Mouse (Mus musculus): ENCODE data around the gene Tigd2. TPM values are rescaled to one million over a fixed set of nuclear protein-coding genes. Genes with fewer than 3 reads are reported as not detected.

The Tigd2 gene
- polyA plus RNA-seq, 1 experiment from 2014 or later: 11.7 TPM

DNA sequence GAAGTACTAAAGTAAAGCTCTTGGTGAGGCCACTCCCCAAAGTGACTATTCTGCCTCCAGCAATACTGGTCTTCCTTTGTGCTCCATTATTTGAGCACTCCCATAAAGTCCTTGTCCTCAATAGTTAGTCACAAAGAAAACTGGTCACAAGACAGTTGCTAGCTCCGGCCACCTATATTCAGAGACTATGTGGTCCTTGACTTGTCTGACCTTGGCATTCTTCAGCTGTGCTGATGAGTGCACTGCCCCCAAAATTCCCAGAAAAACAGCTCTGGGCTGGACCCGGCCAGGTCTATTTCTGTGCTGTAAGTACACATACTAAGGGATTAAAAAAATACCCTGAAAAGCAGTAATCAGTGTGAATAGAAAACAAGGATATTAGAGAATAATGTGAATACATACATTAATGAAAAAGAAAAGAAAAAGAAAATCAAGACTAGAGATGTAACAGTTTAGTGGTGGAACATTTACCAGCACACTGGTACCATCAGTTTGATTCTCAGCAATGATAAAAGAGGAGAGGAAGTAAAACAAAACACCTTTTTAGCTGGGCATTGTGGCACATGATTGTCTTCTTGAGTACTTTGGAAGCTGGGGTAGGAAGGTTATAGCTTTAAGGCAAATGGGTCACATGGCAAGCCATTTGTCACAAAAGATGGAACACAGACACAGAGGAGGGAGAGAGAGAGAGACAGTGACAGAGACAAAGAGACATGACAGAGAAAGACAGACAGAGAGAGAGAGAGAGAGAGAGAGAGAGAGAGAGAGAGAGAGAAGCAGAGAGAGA lies 12.6 kb upstream of the Tigd2 start:
- DNase-seq (ENCODE audit: low spot score): no peak
- 38% methylated on average over 2 of the region's 2 CpGs for WGBS
- H3K27ac ChIP-seq: peak overlapping the region; percentile 64; the same call in 1 of the 2 replicates
- no peaks in the 10 kb centered on the region for H3K9me3 ChIP-seq
- H3K4me3 ChIP-seq: no peak overlapping the region
- H3K4me1 ChIP-seq: peaks cover 13% of the 10 kb centered on the region
- no peaks in the 10 kb centered on the region for H3K27me3 ChIP-seq (ENCODE audit: insufficient read depth, poor library complexity, severe bottlenecking)
- H3K36me3 ChIP-seq: no peaks in the 10 kb centered on the region

- peaks cover 13% of the 10 kb centered on the region for H3K4me1 ChIP-seq
- no peak overlapping the region for H3K27ac ChIP-seq
- H3K36me3 ChIP-seq: no peaks in the 10 kb centered on the region
- H3K27me3 ChIP-seq (ENCODE audit: insufficient read depth, poor library complexity, severe bottlenecking): no peaks in the 10 kb centered on the region
- no peaks in the 10 kb centered on the region for H3K9me3 ChIP-seq
- no peak overlapping the region for H3K4me3 ChIP-seq
- DNase-seq (ENCODE audit: low spot score): no peak
Observed at GRCm38 (mm10) chr6:59196746-59197145, 11.9 kb upstream of the Tigd2 start.

DNA sequence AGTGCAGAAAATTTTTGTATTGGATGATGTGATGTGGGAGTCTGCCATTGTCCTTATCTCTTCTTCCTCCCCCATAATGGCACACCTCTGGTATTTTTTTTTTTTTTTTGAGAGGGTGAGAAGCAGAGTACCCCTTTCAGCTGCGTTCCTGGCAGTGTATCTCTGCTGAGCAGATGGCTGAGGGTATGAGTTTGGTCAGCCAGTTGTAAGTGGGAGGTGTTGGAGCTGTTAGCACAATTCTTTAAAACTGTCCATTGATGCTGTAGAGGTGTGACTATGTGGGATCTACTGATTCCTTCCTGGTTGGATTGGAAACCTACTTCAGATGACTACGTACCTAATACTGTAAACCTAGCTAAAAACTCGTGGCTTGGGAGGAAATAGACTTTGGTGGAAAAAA lies 10.3 kb upstream of the Tigd2 start:
- Histone ChIP-seq H3K4me3 (no peak overlapping the region), H3K36me3 (no peaks in the 10 kb centered on the region), H3K27ac (no peak overlapping the region), H3K4me1 (peaks cover 13% of the 10 kb centered on the region), H3K27me3 (ENCODE audit: insufficient read depth, poor library complexity, severe bottlenecking) (no peaks in the 10 kb centered on the region), H3K9me3 (no peaks in the 10 kb centered on the region)
- 79% methylated on average over 3 of the region's 3 CpGs for WGBS
- DNase-seq (ENCODE audit: low spot score): no peak

DNA sequence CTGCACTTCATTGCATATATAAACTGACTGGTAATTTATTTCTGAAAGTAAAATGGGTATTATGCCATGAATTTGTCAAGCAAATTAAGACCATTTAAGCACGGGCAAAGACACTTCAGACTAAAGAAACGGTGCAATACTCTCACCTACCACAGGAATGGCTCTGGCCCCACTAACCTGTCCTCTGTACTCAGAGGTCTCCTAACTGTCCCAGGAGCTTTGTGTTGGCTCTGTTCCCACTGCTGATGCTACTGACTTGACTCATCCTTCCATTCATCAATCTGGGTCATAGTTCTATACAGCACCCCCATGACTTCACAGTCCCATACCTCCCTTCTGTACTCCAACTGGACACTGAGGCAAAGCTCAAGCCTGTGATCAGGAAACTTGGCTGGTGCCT lies 9.6 kb upstream of the Tigd2 start:
- Histone ChIP-seq H3K27me3 (ENCODE audit: insufficient read depth, poor library complexity, severe bottlenecking) (no peaks in the 10 kb centered on the region), H3K36me3 (no peaks in the 10 kb centered on the region), H3K9me3 (no peaks in the 10 kb centered on the region), H3K4me3 (no peak overlapping the region), H3K4me1 (peaks cover 13% of the 10 kb centered on the region), H3K27ac (no peak overlapping the region)
- WGBS: 83% methylated on average over 2 of the region's 2 CpGs
- DNase-seq (ENCODE audit: low spot score): no peak

GRCm38 (mm10) chr6:59207561-59207960 lies 1.1 kb upstream of the Tigd2 start:
- H3K27ac ChIP-seq: no peak overlapping the region
- no peaks in the 10 kb centered on the region for H3K36me3 ChIP-seq
- H3K9me3 ChIP-seq: no peaks in the 10 kb centered on the region
- no peak for DNase-seq (ENCODE audit: low spot score)
- H3K4me3 ChIP-seq: no peak overlapping the region
- WGBS: 94% methylated on average over 1 of the region's 1 CpGs
- H3K27me3 ChIP-seq (ENCODE audit: insufficient read depth, poor library complexity, severe bottlenecking): no peaks in the 10 kb centered on the region
- H3K4me1 ChIP-seq: 0 out of 2 replicates have a peak, but pooled peaks cover 3% of the 10 kb centered on the region

DNA sequence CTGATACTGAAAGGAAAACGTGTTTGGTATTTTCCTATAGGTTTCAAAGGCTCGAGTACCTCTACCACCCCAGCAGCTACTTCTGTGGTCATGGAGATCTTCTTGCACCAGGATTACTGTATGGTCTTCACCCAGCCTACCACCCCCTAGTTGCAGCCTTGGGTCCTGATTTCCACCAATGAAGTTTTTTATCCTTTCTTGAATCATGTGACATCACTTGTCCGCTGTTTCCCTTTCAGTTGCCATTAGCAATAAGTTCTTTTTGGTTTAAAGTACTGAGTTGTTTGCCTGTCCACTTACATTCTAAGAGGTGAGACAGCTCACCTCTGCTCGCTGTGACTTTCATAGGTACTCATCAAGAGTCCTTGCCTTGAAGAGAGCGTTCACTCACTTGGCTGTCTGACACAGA lies 633 bp downstream of the Tigd2 start:
- H3K4me3 ChIP-seq: peak overlapping the region; percentile 81
- H3K36me3 ChIP-seq: no peaks in the 10 kb centered on the region
- no peaks in the 10 kb centered on the region for H3K27me3 ChIP-seq (ENCODE audit: insufficient read depth, poor library complexity, severe bottlenecking)
- no peak for DNase-seq (ENCODE audit: low spot score)
- 0 out of 2 replicates have a peak, but pooled peaks cover 3% of the 10 kb centered on the region for H3K4me1 ChIP-seq
- no peaks in the 10 kb centered on the region for H3K9me3 ChIP-seq
- H3K27ac ChIP-seq: peak overlapping the region; percentile 92
- WGBS: 30% methylated on average over 5 of the region's 5 CpGs

GRCm38 (mm10) chr6:59233191-59233590 lies 24.5 kb downstream of the Tigd2 start:
- Histone ChIP-seq H3K4me1 (no peaks in the 10 kb centered on the region), H3K27ac (no peak overlapping the region), H3K36me3 (no peaks in the 10 kb centered on the region), H3K27me3 (ENCODE audit: insufficient read depth, poor library complexity, severe bottlenecking) (no peaks in the 10 kb centered on the region), H3K9me3 (no peaks in the 10 kb centered on the region), H3K4me3 (no peak overlapping the region)
- DNase-seq (ENCODE audit: low spot score): no peak

DNA sequence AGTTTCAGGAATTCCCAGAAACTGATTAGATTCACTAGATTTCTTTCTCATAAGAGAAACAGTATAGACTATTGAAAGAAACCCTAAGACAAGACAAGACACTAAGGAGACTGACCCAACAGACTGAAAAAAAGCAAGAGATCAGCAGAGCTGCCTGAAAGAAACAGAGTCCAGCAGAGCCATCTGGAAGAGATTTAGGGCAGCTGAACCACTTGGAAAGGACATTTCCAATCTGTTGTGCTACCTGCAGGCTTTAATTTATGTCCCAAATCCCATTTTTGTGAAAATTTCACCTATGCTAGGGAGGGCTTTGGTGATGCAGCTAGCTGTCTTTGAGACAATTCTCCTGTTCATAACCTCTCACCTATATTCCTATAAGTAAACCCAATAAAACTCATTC lies 25.0 kb downstream of the Tigd2 start:
- Histone ChIP-seq H3K36me3 (no peaks in the 10 kb centered on the region), H3K27me3 (ENCODE audit: insufficient read depth, poor library complexity, severe bottlenecking) (no peaks in the 10 kb centered on the region), H3K27ac (no peak overlapping the region), H3K4me3 (no peak overlapping the region), H3K4me1 (no peaks in the 10 kb centered on the region), H3K9me3 (no peaks in the 10 kb centered on the region)
- DNase-seq (ENCODE audit: low spot score): no peak

- Histone ChIP-seq H3K4me3 (no peak overlapping the region), H3K4me1 (no peaks in the 10 kb centered on the region), H3K9me3 (no peaks in the 10 kb centered on the region), H3K36me3 (no peaks in the 10 kb centered on the region), H3K27ac (no peak overlapping the region), H3K27me3 (ENCODE audit: insufficient read depth, poor library complexity, severe bottlenecking) (no peaks in the 10 kb centered on the region)
- no peak for DNase-seq (ENCODE audit: low spot score)
- WGBS: 28% methylated on average over 2 of the region's 2 CpGs
Observed at GRCm38 (mm10) chr6:59249675-59250074, 41.0 kb downstream of the Tigd2 start.

- Histone ChIP-seq H3K27ac (no peak overlapping the region), H3K4me3 (no peak overlapping the region), H3K27me3 (ENCODE audit: insufficient read depth, poor library complexity, severe bottlenecking) (no peaks in the 10 kb centered on the region), H3K4me1 (no peaks in the 10 kb centered on the region), H3K36me3 (no peaks in the 10 kb centered on the region), H3K9me3 (no peaks in the 10 kb centered on the region)
- no peak for DNase-seq (ENCODE audit: low spot score)
Observed at GRCm38 (mm10) chr6:59250536-59250935, 41.9 kb downstream of the Tigd2 start.

- Histone ChIP-seq H3K4me3 (no peak overlapping the region), H3K27me3 (ENCODE audit: insufficient read depth, poor library complexity, severe bottlenecking) (no peaks in the 10 kb centered on the region), H3K27ac (no peak overlapping the region), H3K36me3 (no peaks in the 10 kb centered on the region), H3K4me1 (no peaks in the 10 kb centered on the region), H3K9me3 (no peaks in the 10 kb centered on the region)
- DNase-seq (ENCODE audit: low spot score): no peak
- WGBS: 92% methylated on average over 1 of the region's 1 CpGs
Observed at GRCm38 (mm10) chr6:59255909-59256308, 47.2 kb downstream of the Tigd2 start.

Other genes with a start within 250 kb of the Tigd2 start
- 5.7 and 5.8 TPM in 2 replicates for gene Fam13a, start 184.3 kb upstream of the Tigd2 start, polyA plus RNA-seq (2016; fragmentation: Nextera tagmentation; extraction: Ambion mirVana)
- gene Gprin3, start 217.4 kb downstream of the Tigd2 start, polyA plus RNA-seq (2016; fragmentation: Nextera tagmentation; extraction: Ambion mirVana): 1.8 and 4.3 TPM in 2 replicates